Mouse (Mus musculus) CH12.LX (cell line): ENCODE measurements at regions not wholly inside any gene's neighbourhood (a gene's known extent, or its start where the extent isn't known, plus 50 kb on each side); places are given as distances from the start of the nearest gene placed in this dataset.

Source experiments
- DNase-seq: peaks from one replicate; pipeline ENCODE4 v3.0.0-alpha.2; 2013; ENCODE audit errors: extremely low read depth
- H3K27ac ChIP-seq: 2 replicates; pipeline ENCODE4 v1.5.1; 2012; ENCODE audit warnings: low read depth, mild to moderate bottlenecking, control low read depth, moderate library complexity; ENCODE audit not compliant: insufficient read depth
- H3K27me3 ChIP-seq: replicated peaks from 2 replicates; pipeline ENCODE3; 2012; ENCODE audit warnings: inconsistent platforms
- H3K36me3 ChIP-seq, 2 experiments: replicated peaks in 1 of 2; 2 replicates each; pipeline versions ENCODE3 to v1.6.1; 2012; ENCODE audit warnings: inconsistent platforms in 1 of 2, low read length in 1 of 2, mild to moderate bottlenecking in 1 of 2, mixed read lengths in 1 of 2, moderate library complexity in 1 of 2; ENCODE audit not compliant: control insufficient read depth in 1 of 2, insufficient read depth in 1 of 2
- H3K4me1 ChIP-seq, 2 experiments: 2 replicates each; pipeline ENCODE4 v1.6.1; 2012; ENCODE audit warnings: inconsistent platforms in 1 of 2, moderate library complexity in 1 of 2; ENCODE audit not compliant: insufficient read depth in 2 of 2, control insufficient read depth in 1 of 2
- H3K4me2 ChIP-seq: 2 replicates; pipeline ENCODE4 v1.6.1; 2012; ENCODE audit warnings: low read depth, mild to moderate bottlenecking, control low read depth; ENCODE audit not compliant: poor library complexity, insufficient read depth, severe bottlenecking
- H3K4me3 ChIP-seq, 3 experiments: fragments of 150-350 bp in 1 of 3; sonication (generic) in 1 of 3; replicated peaks in 1 of 3; 2 replicates each; pipeline versions ENCODE3 to v1.5.1; 2011 to 2012; ENCODE audit warnings: low read depth in 2 of 3, low read length in 2 of 3, mild to moderate bottlenecking in 2 of 3, moderate library complexity in 2 of 3, control low read depth in 1 of 3, improper control_type of control experiment in 1 of 3, inconsistent platforms in 1 of 3, mixed read lengths in 1 of 3; ENCODE audit not compliant: poor library complexity in 1 of 3
- H3K79me2 ChIP-seq: replicated peaks from 2 replicates; pipeline ENCODE4 v1.6.1; 2012; ENCODE audit warnings: mild to moderate bottlenecking, moderate library complexity; ENCODE audit not compliant: control insufficient read depth, poor library complexity, insufficient read depth, severe bottlenecking; ENCODE audit errors: extremely low read depth
- H3K9ac ChIP-seq: 2 replicates; pipeline ENCODE4 v1.6.1; 2012; ENCODE audit warnings: low read depth, mild to moderate bottlenecking, control low read depth, moderate library complexity; ENCODE audit not compliant: insufficient read depth
- H3K9me3 ChIP-seq: replicated peaks from 2 replicates; pipeline ENCODE3; 2012; ENCODE audit warnings: low read length, inconsistent platforms, mixed read lengths
- BHLHE40 ChIP-seq: IDR thresholded peaks from 2 replicates; pipeline ENCODE4 v1.6.1; 2011; ENCODE audit warnings: mild to moderate bottlenecking, low read depth, low read length, improper control_type of control experiment
- CHD2 ChIP-seq: IDR thresholded peaks from 2 replicates; pipeline ENCODE4 v1.6.1; 2011; ENCODE audit warnings: low read length, improper control_type of control experiment
- CTCF ChIP-seq, 2 experiments: IDR thresholded peaks in 1 of 2; conservative IDR thresholded peaks in 1 of 2; 2 replicates each; pipeline ENCODE4 v1.5.1; 2011 to 2012; ENCODE audit warnings: low read depth in 2 of 2, low read length in 2 of 2, improper control_type of control experiment in 1 of 2, inconsistent platforms in 1 of 2, mild to moderate bottlenecking in 1 of 2, moderate library complexity in 1 of 2
- ETS1 ChIP-seq: conservative IDR thresholded peaks from 2 replicates; pipeline ENCODE4 v1.6.1; 2012; ENCODE audit warnings: low read depth, mild to moderate bottlenecking, inconsistent platforms, low read length, improper control_type of control experiment, moderate library complexity
- GABPA ChIP-seq: IDR thresholded peaks from 2 replicates; pipeline ENCODE4 v1.6.1; 2012; ENCODE audit warnings: low read depth, low read length, improper control_type of control experiment, inconsistent platforms; ENCODE audit not compliant: insufficient replicate concordance
- JUND ChIP-seq: conservative IDR thresholded peaks from 2 replicates; pipeline ENCODE4 v1.6.1; 2011; ENCODE audit warnings: low read depth, low read length, improper control_type of control experiment
- MAFK ChIP-seq: IDR thresholded peaks from 2 replicates; pipeline ENCODE4 v1.6.1; 2011; ENCODE audit warnings: low read length, improper control_type of control experiment; ENCODE audit not compliant: insufficient replicate concordance
- MAX ChIP-seq: IDR thresholded peaks from 2 replicates; pipeline ENCODE4 v1.6.1; 2011; ENCODE audit warnings: low read length, improper control_type of control experiment
- MAZ ChIP-seq: IDR thresholded peaks from 2 replicates; pipeline ENCODE4 v1.6.1; 2012; ENCODE audit warnings: low read depth, mild to moderate bottlenecking, inconsistent platforms, low read length, improper control_type of control experiment, moderate library complexity
- NELFE ChIP-seq: IDR thresholded peaks from 2 replicates; pipeline ENCODE4 v1.6.1; 2011; ENCODE audit warnings: low read depth, low read length, improper control_type of control experiment
- NRF1 ChIP-seq: IDR thresholded peaks from 2 replicates; pipeline ENCODE4 v1.6.1; 2014; ENCODE audit warnings: low read depth, mild to moderate bottlenecking, inconsistent platforms, low read length, improper control_type of control experiment, moderate library complexity
- PAX5 ChIP-seq: IDR thresholded peaks from 2 replicates; pipeline ENCODE4 v1.6.1; 2012; ENCODE audit warnings: low read length, inconsistent platforms, mixed read lengths
- POLR2A ChIP-seq: IDR thresholded peaks from 2 replicates; pipeline ENCODE4 v1.6.1; 2011; ENCODE audit warnings: low read depth, mild to moderate bottlenecking, improper control_type of control experiment, low read length
- POLR2AphosphoS2 ChIP-seq: IDR thresholded peaks from 2 replicates; pipeline ENCODE4 v1.6.1; 2011; ENCODE audit warnings: low read depth, low read length, improper control_type of control experiment
- RCOR1 ChIP-seq: conservative IDR thresholded peaks from 2 replicates; pipeline ENCODE4 v1.6.1; 2012; ENCODE audit warnings: low read depth, mild to moderate bottlenecking, inconsistent platforms, low read length, improper control_type of control experiment
- SMC3 ChIP-seq: IDR thresholded peaks from 2 replicates; pipeline ENCODE4 v1.6.1; 2011; ENCODE audit warnings: low read depth, low read length, improper control_type of control experiment
- TBP ChIP-seq: conservative IDR thresholded peaks from 2 replicates; pipeline ENCODE4 v1.6.1; 2011; ENCODE audit warnings: low read depth, low read length, improper control_type of control experiment
- TCF12 ChIP-seq: IDR thresholded peaks from 2 replicates; pipeline ENCODE4 v1.6.1; 2014; ENCODE audit warnings: low read depth, mild to moderate bottlenecking, inconsistent platforms, low read length, improper control_type of control experiment
- UBTF ChIP-seq: IDR thresholded peaks from 2 replicates; pipeline ENCODE4 v1.6.1; 2012; ENCODE audit warnings: low read depth, mild to moderate bottlenecking, inconsistent platforms, low read length, improper control_type of control experiment, moderate library complexity
- USF2 ChIP-seq: conservative IDR thresholded peaks from 2 replicates; pipeline ENCODE4 v1.6.1; 2011; ENCODE audit warnings: low read depth, low read length, improper control_type of control experiment
- ZC3H11A ChIP-seq: IDR thresholded peaks from 2 replicates; pipeline ENCODE4 v1.6.1; 2012; ENCODE audit warnings: low read depth, mild to moderate bottlenecking, inconsistent platforms, low read length, improper control_type of control experiment
- ZKSCAN1 ChIP-seq: IDR thresholded peaks from 2 replicates; pipeline ENCODE4 v1.6.1; 2012; ENCODE audit warnings: low read depth, inconsistent platforms, low read length, improper control_type of control experiment, borderline replicate concordance
- ZMIZ1 ChIP-seq: IDR thresholded peaks from 2 replicates; pipeline ENCODE4 v1.6.1; 2012; ENCODE audit warnings: low read depth, mild to moderate bottlenecking, inconsistent platforms, low read length, improper control_type of control experiment
- ZNF384 ChIP-seq: IDR thresholded peaks from 2 replicates; pipeline ENCODE4 v1.6.1; 2012; ENCODE audit warnings: low read depth, low read length, improper control_type of control experiment, inconsistent platforms
- dilution Hi-C: fragments of 300-500 bp; cut with MboI; formaldehyde crosslinking; loops from 2 replicates; pipeline ENCODE4 v1.14.3; 2020; ENCODE audit warnings: low sequenced_read_pairs; ENCODE audit not compliant: extremely low pct_unique_long_range_greater_than_20kb, extremely low pct_ligation_motif_present
- in situ Hi-C: fragments of 300-500 bp; cut with MboI; formaldehyde crosslinking; loops from 3 replicates; pipeline ENCODE4 v1.14.3; 2019; ENCODE audit warnings: low sequenced_read_pairs, low pct_ligation_motif_present, low pct_unique_long_range_greater_than_20kb, mixed read lengths

DNA sequence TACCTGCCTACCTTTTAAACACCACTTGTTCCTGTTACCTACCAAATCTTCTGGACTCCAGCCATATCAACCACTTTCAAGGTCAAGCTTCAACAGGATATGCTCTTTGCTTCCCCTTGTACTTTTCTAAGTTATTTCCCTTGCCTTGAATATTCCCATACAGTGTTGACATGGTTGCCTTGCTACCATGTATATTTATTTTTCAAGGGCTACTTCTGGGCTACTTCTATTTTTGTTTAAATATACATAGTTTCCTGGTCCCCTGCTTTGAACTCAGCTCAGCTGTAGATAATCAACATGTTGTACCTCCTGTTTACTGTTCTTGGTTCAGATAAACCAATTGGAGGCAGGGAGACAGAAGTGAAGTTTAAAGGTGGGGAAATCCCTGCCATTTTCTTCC lies 106.8 kb upstream of the Pdc start:
- Histone ChIP-seq H3K4me2 (no peak overlapping the region), H3K9ac (no peak overlapping the region), H3K79me2 (no peaks in the 10 kb centered on the region), H3K4me1 (no peaks in the 10 kb centered on the region), H3K27ac (no peak overlapping the region), H3K9me3 (no peaks in the 10 kb centered on the region), H3K27me3 (no peaks in the 10 kb centered on the region), H3K4me3 (no peak overlapping the region), H3K36me3 (no peaks in the 10 kb centered on the region)
- dilution Hi-C loops, result no loop called here
- in situ Hi-C loops, result no loop called here
- DNase-seq, result no peak
- TF ChIP-seq POLR2A (no peak), ETS1 (no peak), MAFK (no peak), MAZ (no peak), UBTF (no peak), TBP (no peak), RCOR1 (no peak), ZC3H11A (no peak)

DNA sequence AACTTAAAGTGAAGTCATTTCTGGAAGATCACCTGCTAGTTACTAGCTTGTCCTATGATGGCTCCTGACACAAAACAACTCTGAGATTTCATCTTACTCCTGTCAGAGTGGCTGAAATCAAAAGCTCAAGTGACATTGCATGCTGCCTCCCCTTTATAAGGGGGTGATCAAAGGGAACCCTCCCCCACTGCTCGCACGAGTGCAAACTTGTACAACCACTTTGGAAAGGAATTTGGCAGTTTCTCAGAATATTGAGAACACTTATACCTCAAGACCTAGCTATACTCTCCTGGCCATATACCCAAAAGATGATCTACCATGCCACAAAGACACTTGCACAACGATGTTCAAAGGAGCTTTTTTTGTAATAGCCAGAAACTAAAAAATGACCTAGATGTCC lies 102.5 kb upstream of the Pdc start:
- no peaks in the 10 kb centered on the region for H3K27me3 ChIP-seq
- TF ChIP-seq PAX5, result no peak
- TF ChIP-seq NRF1, result no peak
- no peak for TF ChIP-seq SMC3
- no peak for TF ChIP-seq JUND
- TF ChIP-seq TCF12, result no peak
- no peak for TF ChIP-seq ZNF384
- TF ChIP-seq GABPA, result no peak
- no peak for TF ChIP-seq POLR2AphosphoS2
- TF ChIP-seq ZC3H11A, result no peak
- TF ChIP-seq ZMIZ1, result no peak
- no peak for TF ChIP-seq UBTF
- TF ChIP-seq MAX, result no peak
- no peak for TF ChIP-seq CHD2
- TF ChIP-seq NELFE, result no peak
- no peak for TF ChIP-seq MAFK
- TF ChIP-seq CTCF (conservative IDR thresholded peaks at IDR 0.05 in 1 of 2, IDR thresholded peaks at IDR 0.05 in 1 of 2; ENCODE audit: low read depth in 2 of 2, low read length in 2 of 2), result no peak
- no peak for TF ChIP-seq ZKSCAN1
- no peak for TF ChIP-seq BHLHE40
- TF ChIP-seq USF2, result no peak
- TF ChIP-seq TBP, result no peak
- dilution Hi-C loops (no loop called here), in situ Hi-C loops (no loop called here)
- DNase-seq, result no peak
- no peaks in the 10 kb centered on the region for H3K79me2 ChIP-seq
- H3K4me2 ChIP-seq, result no peak overlapping the region
- H3K27ac ChIP-seq, result no peak overlapping the region
- no peaks in the 10 kb centered on the region for H3K36me3 ChIP-seq
- 0 out of 4 replicates have a peak, but pooled peaks cover 0 to 3% of the 10 kb centered on the region in 2 experiments for H3K4me1 ChIP-seq
- H3K4me3 ChIP-seq, result no peak overlapping the region
- H3K9ac ChIP-seq, result no peak overlapping the region
- H3K9me3 ChIP-seq, result no peaks in the 10 kb centered on the region
